Mouse (Mus musculus) G1E (cell line): ENCODE results near the gene Zfp318.

Experiments used
- CTCF ChIP-seq: IDR thresholded peaks from 2 replicates; pipeline ENCODE4 v1.5.1; 2012; ENCODE audit warnings: low read depth, low read length, inconsistent platforms, mixed read lengths
- GATA1 ChIP-seq: IDR thresholded peaks from 2 replicates; pipeline ENCODE4 v1.6.1; 2012; ENCODE audit warnings: borderline replicate concordance, low read length, inconsistent platforms, mixed read lengths
- POLR2AphosphoS5 ChIP-seq: IDR thresholded peaks from 2 replicates; pipeline ENCODE4 v1.6.1; 2012; ENCODE audit warnings: low read depth, low read length, inconsistent platforms; ENCODE audit not compliant: insufficient replicate concordance
- TAL1 ChIP-seq: conservative IDR thresholded peaks from 2 replicates; pipeline ENCODE4 v1.6.1; 2012; ENCODE audit warnings: low read depth, low read length, inconsistent platforms, mixed read lengths

- TF ChIP-seq CTCF (no peak), TAL1 (no peak), GATA1 (no peak), POLR2AphosphoS5 (no peak)
Measured at GRCm38 (mm10) chr17:46461347-46461746, 77.8 kb downstream of the Zfp318 start.
